Mouse (Mus musculus) Patski (cell line): ENCODE data around the gene Gcnt3. TPM values are rescaled to one million over a fixed set of nuclear protein-coding genes. Genes with fewer than 3 reads are reported as not detected.

Source experiments
- ATAC-seq: fragments of 100-300 bp; one replicate; pipeline ENCODE4 v1.8.0; 2021
- CTCF ChIA-PET: fragments of 350-600 bp; sonication (Branson Sonifier 250); formaldehyde crosslinking; loops from one replicate; lab custom pipeline; 2022; ENCODE audit warnings: inconsistent platforms; lab: Charles Lee
- POLR2A ChIA-PET: fragments of 350-600 bp; sonication (Branson Sonifier 250); formaldehyde crosslinking; loops from one replicate; lab custom pipeline; 2022; ENCODE audit warnings: antibody characterized with exemption, inconsistent platforms; lab: Charles Lee
- DNase-seq: peaks from one replicate; pipeline ENCODE4 v3.0.0-alpha.2; 2011; ENCODE audit warnings: low read depth, low spot score
- H3K27me3 ChIP-seq: fragments of 371-371 bp; one replicate; pipeline ENCODE4 v1.5.1; 2021
- CTCF ChIP-seq: fragments of 100-300 bp; IDR thresholded peaks from one replicate; pipeline ENCODE4 v1.5.1; 2021
- in situ Hi-C: fragments of 300-500 bp; cut with MboI; formaldehyde crosslinking; loops from 3 replicates; pipeline ENCODE4 v1.11.1; 2018; ENCODE audit warnings: low pct_unique_long_range_greater_than_20kb, mixed read lengths
- polyA plus RNA-seq: library from polyadenylated mRNA; unstranded; gene quantifications from one replicate; pipeline ENCODE4 v1.2.3, GENCODE M21; 2021

Gene Gcnt3
- polyA plus RNA-seq: 0.17 TPM

DNA sequence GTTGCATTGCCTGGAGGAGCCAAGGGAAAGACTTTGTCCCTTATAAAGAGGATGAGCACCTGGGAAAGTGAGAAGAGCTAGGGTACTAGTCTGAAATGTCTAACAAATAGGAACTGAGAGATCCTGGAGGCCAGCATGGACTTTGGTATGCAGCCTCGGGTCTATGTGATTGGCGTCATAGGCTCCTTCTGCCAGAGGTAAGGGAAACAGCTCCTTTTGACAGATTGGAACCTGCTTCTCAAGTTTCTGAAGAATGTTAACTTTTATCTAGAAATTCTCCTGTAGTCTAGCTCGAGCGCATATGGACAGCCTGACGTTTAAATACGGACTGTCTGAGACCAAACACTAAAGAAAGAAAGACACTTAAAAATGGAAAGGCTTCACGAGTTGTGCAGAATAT, at the start of gene Gcnt3:
Gene Gcnt3, minus strand, starts transcription at position 101 of the 400 bp plus-strand sequence.
- TF ChIP-seq CTCF: no peak
- ChIA-PET CTCF (interaction anchor here (1.5 kb wide), 1 partner anchor 16 kb away, joined by 3 read pairs; no protein-coding TSS in a partner anchor), POLR2A (no interaction called here)
- ATAC-seq: no peak
- H3K27me3 ChIP-seq: no peaks in the 10 kb centered on the region
- no peak for DNase-seq
- in situ Hi-C loops: no loop called here

DNA sequence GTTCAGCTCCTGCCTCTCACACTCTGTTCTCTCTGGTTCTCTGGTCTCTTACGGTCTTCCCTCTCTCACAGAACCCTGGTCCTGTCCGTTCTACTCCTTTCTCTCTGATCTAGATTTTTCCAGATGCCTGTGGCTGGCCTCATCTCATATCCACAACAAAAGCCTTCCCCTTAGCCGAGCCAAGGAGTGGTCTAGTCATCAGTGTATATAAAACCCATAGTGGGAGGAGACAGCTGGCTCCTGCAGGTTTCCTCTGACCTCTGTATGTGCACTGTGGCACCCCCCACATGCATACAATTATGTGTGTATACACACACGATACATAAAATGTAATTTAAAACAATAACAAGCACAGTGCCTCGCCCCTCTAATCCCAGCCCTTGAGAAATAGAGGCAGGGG, 49.5 kb upstream of the Gcnt3 start:
- POLR2A ChIA-PET: no interaction called here
- CTCF ChIA-PET: interaction anchor here (1.2 kb wide), 1 partner anchor 9 kb away, joined by 3 read pairs; no protein-coding TSS in a partner anchor
- no peak for ATAC-seq
- H3K27me3 ChIP-seq: no peaks in the 10 kb centered on the region
- no peak for TF ChIP-seq CTCF
- DNase-seq: no peak
- in situ Hi-C loops: no loop called here

DNA sequence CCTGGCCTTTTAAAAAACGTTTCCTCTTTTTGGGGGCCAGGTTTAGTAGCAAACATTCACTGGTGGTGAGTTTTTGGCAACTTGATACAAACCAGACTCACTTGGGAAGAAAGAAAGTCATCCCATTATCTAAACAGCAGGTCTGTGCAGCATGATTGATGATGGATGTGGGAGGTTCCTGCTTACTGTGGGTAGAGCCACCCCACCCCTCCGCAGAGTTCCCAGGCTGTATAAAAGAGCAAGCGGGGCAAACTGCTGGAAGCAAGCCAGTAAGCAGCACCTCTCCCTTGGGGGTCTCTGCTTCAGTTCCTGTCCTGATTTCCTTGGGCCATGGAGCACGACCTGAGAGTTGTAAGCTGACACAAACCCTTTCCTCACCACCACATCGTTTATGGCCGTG, 48.2 kb upstream of the Gcnt3 start:
- no peak for ATAC-seq
- DNase-seq: no peak
- TF ChIP-seq CTCF: no peak
- POLR2A ChIA-PET: no interaction called here
- CTCF ChIA-PET: interaction anchor here (1.2 kb wide), 1 partner anchor 10 kb away, joined by 3 read pairs; no protein-coding TSS in a partner anchor
- no peaks in the 10 kb centered on the region for H3K27me3 ChIP-seq
- in situ Hi-C loops: no loop called here

DNA sequence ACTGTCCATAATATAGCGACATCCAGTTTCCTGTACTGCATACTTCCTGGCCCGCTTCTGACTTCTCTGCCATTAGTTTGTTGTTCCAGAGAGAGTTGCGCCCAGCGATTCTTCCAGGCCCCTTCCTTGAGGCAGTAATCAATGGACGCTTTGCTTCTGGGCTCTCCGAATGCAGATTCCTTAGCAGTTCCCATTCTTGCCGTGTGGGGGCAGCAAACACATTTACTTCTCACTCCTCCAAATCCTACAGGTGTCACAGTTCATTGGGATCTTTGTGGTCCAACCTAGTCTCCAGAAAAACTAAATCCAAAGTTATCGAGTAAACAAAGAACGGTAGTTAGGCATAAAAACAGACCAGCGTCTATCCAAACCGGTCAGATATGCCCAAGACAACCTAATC, 46.2 kb upstream of the Gcnt3 start:
- in situ Hi-C loops: no loop called here
- no peaks in the 10 kb centered on the region for H3K27me3 ChIP-seq
- TF ChIP-seq CTCF: peak; percentile 82
- ATAC-seq (no peak), DNase-seq (no peak)
- ChIA-PET POLR2A (no interaction called here), CTCF (interaction anchor here (2.7 kb wide), 1 partner anchor 65 kb away, joined by 9 read pairs; no protein-coding TSS in a partner anchor)

DNA sequence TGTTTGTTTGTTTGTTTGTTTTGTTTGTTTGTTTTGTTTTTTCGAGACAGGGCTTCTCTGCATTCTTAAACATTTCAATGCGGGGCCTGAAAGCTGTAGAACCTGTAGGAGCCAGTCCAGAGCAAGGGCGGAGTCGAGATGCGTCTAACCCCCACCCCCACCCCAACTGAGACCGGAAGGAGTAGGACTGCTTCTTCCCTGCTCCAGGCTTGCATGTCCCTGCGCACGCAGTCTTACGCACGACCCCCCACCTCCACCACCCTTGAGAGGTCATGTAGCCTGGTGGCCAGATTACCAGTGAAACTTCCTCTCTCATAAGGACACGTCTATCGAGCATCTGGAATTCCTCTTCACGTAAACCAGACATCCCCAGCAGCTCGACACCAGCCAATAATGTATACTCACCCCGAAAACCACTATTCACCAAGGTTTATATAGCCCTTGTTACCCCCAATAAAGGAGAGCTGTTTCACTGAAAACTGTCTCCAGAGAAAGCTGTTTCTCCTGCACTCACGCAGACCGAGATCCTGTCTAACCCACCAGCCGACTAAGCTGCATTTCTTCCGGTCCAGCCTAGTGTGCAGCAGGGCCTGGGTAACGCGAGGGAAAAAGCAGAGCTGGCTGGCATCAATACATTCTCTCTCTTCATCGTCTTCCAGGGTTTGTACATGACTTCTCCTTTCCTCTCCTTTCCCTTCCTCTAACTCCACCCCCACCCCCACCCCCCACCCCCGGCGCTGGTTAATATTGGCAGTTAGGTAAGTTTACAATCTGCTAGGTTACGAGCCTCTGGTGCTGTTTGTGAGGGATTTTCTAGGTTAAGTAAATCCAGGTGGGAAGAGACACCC, 44.7 kb upstream of the Gcnt3 start:
- no peak for TF ChIP-seq CTCF
- CTCF ChIA-PET: interaction anchor here (2.7 kb wide), 1 partner anchor 64 kb away, joined by 9 read pairs; no protein-coding TSS in a partner anchor
- POLR2A ChIA-PET: no interaction called here
- in situ Hi-C loops: no loop called here
- ATAC-seq (no peak), DNase-seq (no peak)
- no peaks in the 10 kb centered on the region for H3K27me3 ChIP-seq

DNA sequence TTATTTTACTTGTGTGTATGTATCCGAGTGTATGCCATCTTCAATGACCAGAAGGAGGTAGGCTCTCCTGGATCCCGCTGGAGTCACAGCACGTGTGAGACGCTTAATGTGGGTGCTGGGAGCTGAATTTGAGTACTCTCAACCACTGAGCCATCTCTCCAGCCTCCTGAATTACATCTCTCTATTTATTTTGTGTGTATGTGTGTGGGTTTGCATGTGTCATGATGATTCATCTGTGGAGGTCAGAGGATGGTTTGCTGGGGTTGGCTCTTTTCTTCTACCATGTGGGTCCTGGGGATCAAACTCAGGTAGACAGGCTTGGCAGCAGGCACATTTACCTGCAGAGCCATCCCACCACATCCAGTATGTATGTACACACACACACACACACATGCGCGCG, 43.9 kb upstream of the Gcnt3 start:
- CTCF ChIA-PET: interaction anchor here (2.2 to 2.4 kb wide), 2 partner anchors 55 to 62 kb away, joined by 14 to 41 read pairs; no protein-coding TSS in a partner anchor
- in situ Hi-C loops: no loop called here
- ATAC-seq: no peak
- POLR2A ChIA-PET: no interaction called here
- TF ChIP-seq CTCF: no peak
- no peak for DNase-seq
- no peaks in the 10 kb centered on the region for H3K27me3 ChIP-seq

DNA sequence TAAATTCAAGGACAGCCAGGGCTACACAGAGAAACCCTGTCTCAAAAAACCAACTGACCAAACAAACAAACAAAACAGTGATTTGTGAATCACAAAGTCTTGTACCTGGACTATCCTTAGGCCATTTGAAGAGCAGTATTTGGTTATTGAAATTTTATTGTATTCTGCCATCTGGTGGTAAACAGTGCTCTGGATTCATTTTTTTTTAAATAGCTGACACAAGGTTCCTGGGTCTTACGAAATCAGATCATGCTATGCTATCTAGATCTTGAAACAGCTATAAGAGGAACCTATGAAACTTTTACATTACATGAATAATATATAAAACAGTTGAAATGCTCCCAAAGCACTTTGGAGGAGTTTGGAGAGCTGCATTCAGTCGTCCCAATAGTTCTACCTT, 43.1 kb upstream of the Gcnt3 start:
- DNase-seq (peak; percentile 10), ATAC-seq (no peak)
- ChIA-PET CTCF (interaction anchor here (0.8 to 2.4 kb wide), 6 partner anchors 45 to 85 kb away, joined by 3 to 41 read pairs (median 5); no protein-coding TSS in a partner anchor), POLR2A (no interaction called here)
- no peaks in the 10 kb centered on the region for H3K27me3 ChIP-seq
- in situ Hi-C loops: no loop called here
- peak; percentile 44 for TF ChIP-seq CTCF

DNA sequence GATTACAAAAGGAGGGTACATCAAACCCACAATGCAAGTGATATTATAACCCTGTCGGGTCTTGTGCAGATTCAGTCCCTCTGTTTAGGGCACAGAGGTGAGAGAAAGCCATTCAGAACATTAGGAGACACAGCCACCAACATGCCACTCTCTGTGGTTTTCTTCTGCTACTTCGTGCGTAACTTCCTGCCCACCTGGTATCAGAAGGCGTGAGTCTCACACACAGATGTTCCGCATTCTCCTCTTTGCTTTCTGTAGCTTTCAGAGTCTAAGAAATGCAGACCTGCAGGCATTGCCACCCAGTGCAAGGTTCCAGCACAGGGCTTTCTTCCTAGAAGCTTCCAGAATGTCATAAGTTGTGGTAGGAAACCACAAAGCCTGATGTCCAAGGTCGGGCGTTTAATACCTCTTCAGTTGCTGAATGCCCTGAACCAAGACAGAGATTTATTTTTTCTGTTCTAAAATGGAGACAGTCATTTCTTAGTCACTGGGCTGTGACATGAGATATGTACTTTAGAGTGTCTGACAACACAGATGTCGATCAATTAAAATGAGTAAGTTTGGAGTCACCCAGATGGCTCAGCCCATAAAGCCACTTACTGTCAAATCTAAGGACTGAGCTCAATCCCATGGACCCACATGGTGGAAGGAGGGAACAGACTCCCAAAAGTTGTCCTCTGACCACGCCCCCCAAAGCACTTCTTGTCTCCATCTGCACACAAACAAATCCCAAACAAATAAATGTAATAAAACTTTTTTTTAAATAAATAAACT, 42.3 kb upstream of the Gcnt3 start:
- ATAC-seq (no peak), DNase-seq (no peak)
- CTCF ChIA-PET: interaction anchor here (1.0 to 2.4 kb wide), 5 partner anchors 44 to 84 kb away, joined by 3 to 41 read pairs (median 5); no protein-coding TSS in a partner anchor
- H3K27me3 ChIP-seq: no peaks in the 10 kb centered on the region
- POLR2A ChIA-PET: no interaction called here
- in situ Hi-C loops: no loop called here
- TF ChIP-seq CTCF: no peak

DNA sequence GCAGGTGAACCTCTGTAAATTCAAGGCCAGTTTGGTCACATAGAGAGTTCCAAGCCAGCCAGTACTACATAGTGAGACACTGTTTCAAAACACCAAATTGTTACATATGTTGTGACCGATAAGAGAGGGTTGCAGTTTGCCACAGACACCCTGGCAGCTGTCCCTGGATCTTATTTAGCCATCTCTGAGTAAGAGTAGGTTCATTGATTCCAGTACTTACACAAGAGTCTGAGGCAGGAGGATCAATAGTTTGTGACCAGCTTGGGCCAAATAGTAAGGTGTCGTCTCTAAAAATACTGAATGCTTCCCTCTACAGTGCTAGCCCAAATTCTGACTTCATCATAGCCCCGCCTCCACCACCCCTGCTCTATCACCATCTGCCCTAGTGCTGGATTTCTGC, 40.1 kb upstream of the Gcnt3 start:
- CTCF ChIA-PET: no interaction called here
- ATAC-seq (no peak), DNase-seq (no peak)
- TF ChIP-seq CTCF: no peak
- POLR2A ChIA-PET: no interaction called here
- H3K27me3 ChIP-seq: no peaks in the 10 kb centered on the region
- in situ Hi-C loops: loop anchor here (5.0 to 10.0 kb wide), 2 partner anchors 51 to 573 kb away; no protein-coding TSS in a partner anchor

DNA sequence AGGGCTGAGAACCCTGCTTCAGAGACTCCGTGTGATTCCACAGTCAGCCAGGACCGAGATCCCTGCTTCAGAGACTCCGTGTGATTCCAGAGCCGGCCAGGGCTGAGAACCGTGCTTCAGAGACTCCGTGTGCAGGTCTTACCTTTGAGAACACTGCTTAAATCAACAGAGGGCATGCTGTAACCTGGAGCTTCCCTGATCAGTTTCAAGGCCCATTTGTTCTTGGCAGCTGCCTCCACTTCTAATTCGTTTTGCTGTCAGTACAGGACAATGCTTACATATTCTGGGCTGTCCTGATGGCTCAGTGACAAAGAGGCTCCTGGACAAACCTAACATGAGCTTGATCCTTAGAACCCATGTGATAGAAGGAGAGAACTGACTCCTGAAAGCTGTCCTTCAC, 39.3 kb upstream of the Gcnt3 start:
- no peaks in the 10 kb centered on the region for H3K27me3 ChIP-seq
- CTCF ChIA-PET: no interaction called here
- in situ Hi-C loops: loop anchor here (5.0 to 10.0 kb wide), 2 partner anchors 50 to 572 kb away; no protein-coding TSS in a partner anchor
- no peak for DNase-seq
- no peak for ATAC-seq
- TF ChIP-seq CTCF: no peak
- POLR2A ChIA-PET: no interaction called here
